Mouse (Mus musculus) adrenal gland, adult 18-20 months (tissue): Measurements from ENCODE around the gene Cnot4. TPM values are rescaled to one million over a fixed set of nuclear protein-coding genes. Genes with fewer than 3 reads are reported as not detected.
"Not testable (repeated sequence)": the region's sequence is repeated elsewhere in the genome, so short reads cannot be mapped to it uniquely, and the experiment has no call there.

ENCODE experiments used
- DNase-seq, 2 experiments: peaks; one replicate each; pipeline ENCODE4 v3.0.0; 2021 to 2022; ENCODE audit warnings: low spot score in 2 of 2
- long read RNA-seq, 2 experiments: library from polyadenylated mRNA; stranded (forward); transcript quantifications; one replicate each; pipeline ENCODE4 v2.0.0; 2021
- total RNA-seq, 2 experiments: library from RNA; stranded (reverse); gene quantifications; 1 replicate in 1 of 2; 2 replicates in 1 of 2; pipeline ENCODE4 v1.2.3; 2021

Cnot4 gene
- 10 to 100 TPM; 27.6 to 28.0 TPM for total RNA-seq
- long read RNA-seq, experiment 1, partial matches to known transcripts, result 1 of 5 reads
- long read RNA-seq, experiment 1, other reads (novel, unspliced or antisense), result 2 of 5 reads
- long read RNA-seq, experiment 2, partial matches to known transcripts, result 8 of 11 reads
- long read RNA-seq, experiment 2, other reads (novel, unspliced or antisense), result 1 of 11 reads

DNA sequence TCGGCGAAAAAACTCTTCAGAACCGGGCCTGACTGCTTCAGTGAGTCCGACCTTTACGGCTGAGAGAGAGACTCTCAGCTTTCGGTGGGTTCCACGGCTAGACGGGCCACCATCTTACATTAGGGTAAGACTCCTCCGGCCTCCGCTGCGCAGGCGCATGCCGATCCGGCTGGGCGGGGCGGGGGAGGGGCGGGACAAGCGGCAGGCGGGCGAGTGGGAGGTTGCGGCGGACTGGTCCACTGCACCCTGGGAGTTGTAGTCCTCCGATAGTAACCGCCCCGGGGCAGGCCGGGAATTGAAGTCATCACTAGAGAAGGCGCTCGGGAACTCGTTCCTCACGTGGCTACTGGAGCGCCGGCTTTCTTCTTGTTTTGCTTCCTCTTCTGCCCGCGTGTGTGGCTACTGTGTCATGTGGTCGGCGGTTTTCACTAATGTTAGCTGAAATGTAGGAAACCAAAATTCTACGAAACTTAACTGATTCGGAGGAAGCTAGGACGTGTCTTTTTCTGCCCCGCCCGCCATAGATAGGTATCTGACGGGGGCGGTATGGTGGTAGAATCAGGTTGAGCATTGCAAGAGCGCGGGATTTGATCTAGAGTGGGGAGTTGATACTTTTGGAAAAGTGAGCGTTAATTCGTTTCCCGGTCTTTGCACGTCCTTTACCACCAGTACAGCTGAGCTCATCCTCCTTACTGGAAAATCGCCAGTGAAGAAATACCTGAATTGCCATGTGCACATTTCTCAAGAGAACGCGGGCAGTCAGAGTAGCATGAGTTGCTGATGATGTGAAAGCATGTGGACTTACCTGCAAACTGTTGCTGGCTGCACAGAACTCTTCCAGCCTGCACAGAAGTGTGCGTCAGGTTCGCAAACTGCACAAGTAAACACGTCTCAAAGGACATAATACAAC is at the start of gene Cnot4:
Cnot4 (minus strand) TSS at position 146 of the 910 bp plus-strand sequence.
- DNase-seq, result peak; percentile 94 to 95

DNA sequence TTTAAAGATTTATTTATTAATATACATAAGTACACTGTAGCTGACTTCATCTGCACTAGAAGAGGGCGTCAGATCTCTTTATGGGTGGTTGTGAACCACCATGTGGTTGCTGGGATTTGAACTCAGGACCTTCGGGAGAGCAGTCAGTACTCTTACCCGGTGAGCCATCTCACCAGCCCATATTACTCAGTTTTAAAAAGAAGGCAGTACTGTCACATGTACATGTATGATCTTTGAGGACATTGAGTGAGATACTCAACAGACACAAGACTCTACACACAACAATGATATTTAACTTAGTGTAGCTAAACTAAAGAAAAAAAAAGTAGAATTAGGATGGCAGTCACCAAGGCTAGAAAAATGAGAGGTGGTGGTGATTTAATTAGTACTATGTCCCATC is 45.8 kb upstream of the Cnot4 start:
- not testable (repeated sequence) for DNase-seq

DNA sequence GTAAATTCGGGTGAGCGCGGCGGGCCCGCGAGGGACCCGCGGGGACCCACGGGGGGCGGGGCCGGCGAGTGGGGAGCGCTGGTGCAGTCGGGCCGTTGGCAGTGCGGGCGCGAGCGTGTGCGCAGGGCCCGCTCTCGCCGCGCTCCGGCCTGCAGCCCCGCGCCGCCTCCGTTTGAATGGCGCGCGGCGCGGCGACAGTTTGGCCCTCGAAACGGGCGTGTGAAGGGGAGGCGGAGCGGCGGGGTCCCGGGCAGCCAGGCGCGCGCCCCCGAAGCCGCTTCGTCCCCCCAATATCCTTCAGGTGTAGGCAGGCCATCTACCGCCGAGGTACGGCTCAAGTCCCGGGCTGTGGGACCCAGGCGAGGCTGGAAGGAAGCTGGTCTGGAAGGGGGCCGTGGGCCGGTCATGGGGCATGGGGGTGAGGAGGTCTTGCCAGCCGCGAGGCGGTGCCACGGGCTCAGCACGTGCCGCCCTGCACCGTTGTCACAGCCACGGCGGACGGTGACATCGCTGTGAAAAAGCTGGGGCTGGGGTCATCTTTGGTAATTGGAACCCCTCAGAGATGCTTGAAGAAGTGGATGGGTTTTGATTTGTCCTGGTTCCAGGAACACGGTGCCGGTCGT is 44.2 kb upstream of the Cnot4 start:
- peak; percentile 47 to 48 for DNase-seq

DNA sequence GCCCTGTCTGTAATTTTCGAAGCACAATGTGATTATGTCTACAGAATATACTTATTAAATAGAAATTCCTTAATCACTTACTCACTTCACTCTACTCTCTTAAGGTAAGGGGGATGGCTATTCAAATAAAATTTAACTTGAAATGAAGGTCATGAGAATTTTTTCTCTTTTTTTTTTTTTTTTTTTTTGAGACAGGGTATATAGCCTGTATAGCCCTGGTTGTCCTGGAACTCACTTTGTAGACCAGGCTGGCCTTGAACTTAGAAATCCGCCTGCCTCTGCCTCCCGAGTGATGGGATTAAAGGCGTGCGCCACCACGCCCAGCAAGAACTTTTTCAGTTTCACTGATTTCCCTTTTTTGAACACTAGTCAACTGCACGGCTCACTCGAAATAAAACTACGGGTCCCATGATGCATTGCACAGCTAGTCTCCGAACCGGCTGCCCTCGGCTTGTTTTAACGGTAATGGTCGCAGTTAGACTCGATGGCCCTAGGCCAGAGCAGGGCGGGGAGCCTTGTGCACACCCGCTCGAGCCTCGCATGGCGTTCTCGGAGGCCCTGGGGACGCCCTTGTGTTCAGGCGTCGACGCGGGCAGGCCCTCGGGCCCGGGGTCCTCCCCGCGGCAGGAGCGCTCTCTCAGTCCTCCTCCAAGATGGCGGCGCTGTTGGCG is 43.6 kb upstream of the Cnot4 start, which contains the start of gene Nup205:
Nup205 (plus strand) TSS at position 443 of the 671 bp plus-strand sequence.
- peak; percentile 75 to 80 for DNase-seq

DNA sequence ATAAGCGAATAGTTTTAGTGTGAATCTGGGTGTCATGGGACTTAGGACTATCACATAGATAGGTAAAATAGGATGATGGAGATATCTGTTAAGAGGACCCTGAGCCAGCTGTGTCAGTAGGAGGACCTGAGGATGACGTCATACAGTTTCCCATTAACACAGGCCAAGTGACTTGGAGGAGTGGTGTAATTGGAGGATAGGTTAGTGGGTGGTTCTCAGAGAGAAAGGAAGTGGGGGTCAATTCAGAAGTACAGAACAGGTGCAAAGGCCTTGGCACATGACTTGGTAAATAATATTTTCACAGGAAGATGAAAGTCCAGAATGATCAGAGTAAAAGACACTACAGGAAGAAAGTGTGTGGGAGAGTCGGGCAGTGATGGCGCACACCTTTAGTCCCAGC is 39.7 kb upstream of the Cnot4 start:
- DNase-seq, result no peak

DNA sequence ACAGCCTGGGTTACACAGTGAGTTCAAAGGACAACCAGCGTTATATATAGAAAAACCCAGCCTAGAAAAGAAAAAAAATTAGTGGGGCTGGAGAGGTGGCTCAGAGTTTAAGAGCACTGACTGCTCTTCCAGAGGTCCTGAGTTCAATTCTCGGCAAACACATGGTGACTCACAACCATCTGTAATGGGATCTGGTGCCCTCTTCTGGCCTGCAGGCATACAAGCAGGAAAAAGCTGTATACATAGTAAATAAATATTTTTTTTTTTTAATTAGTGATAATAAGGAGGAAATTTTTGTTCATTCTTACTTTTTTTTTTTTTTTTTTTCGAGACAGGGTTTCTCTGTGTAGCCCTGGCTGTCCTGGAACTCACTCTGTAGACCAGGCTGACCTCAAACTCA is 38.5 kb upstream of the Cnot4 start:
- DNase-seq, result not testable (repeated sequence)

DNA sequence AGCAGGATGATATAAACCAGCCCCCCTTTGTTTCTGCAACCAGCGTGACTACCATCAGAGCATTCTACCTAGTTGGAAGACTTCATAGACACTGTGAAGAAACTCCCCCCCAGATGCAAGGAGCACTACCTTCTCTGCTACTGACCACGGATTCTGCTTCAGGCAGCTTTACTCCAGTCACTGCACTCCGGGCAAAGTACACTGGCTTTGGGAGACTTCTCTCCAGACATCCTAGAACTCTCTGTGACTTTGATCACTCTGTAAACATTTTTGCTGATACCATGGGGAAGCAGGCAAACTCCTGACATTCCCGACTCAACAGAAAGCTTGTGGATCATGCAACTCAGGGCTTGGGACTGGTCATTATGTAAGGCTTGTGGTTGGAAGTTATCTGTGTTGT is 35.7 kb upstream of the Cnot4 start:
- no peak for DNase-seq

DNA sequence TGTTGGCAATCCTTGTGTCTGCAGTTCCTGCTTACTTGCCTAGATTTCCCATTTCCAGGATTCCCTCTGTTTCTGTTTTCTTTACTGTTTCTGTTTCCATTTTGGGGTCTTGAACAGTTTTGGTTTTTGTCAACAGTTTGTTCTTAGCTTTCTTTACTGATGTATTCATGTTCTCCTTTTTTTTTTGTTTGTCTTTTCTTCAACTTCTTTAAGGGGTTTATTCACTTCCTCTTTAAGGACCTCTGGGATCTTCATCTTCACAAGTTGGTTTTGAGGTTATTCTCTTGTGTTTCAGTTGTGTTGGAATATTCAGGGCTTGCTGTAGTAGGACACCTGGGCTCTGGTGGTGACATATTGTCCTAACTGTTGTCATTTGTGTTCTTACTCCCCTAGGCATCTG is 21.0 kb upstream of the Cnot4 start:
- DNase-seq, result no peak

DNA sequence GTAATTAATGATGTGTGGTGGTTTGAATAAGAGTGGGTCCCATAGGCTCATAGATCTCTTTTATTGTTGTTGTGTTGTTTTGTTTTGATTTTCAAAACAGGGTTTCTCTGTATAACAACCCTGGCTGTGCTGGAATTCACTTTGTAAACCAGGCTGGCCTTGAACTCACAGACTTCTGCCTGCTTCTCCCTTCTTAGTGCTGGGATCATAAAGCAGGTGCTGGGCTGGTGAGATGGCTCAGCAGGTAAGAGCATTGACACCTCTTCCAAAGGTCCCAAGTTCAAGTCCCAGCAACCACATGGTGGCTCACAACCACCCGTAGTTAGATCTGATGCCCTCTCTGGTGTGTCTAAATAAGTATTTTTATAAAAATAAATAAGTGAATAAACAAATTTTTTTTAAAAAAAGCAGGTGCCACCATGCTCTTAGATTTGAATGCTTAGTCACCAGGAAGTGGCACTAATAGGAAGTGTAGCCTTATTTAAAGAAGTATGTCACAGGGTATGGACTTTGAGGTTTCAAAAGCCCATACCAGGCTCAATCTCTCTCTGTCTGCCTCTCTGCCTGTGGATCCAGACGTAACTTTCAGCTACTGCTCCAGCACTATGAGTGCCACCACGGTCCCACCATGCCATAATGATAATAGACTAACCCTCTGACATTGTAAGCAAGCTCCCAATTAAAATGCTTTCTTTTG is 14.3 kb upstream of the Cnot4 start:
- DNase-seq, result no peak

DNA sequence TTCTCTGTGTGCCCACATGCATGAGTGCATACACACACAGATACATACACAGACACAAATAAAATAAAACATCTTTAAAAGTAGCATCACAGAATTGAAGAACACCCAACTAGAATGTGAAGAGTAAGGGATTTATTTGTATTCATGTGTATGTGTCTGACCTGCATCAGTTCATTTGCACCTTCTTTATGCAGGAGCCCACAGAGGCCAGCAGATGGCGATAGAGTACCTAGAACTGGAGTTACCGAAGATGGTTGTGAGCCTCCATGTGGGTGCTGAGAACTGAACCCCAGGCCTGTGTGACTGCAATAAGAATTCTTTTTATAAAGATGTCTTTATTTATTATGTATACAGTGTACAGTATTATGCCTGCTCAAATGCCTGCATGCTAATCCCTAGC is 12.0 kb upstream of the Cnot4 start:
- DNase-seq, result no peak

DNA sequence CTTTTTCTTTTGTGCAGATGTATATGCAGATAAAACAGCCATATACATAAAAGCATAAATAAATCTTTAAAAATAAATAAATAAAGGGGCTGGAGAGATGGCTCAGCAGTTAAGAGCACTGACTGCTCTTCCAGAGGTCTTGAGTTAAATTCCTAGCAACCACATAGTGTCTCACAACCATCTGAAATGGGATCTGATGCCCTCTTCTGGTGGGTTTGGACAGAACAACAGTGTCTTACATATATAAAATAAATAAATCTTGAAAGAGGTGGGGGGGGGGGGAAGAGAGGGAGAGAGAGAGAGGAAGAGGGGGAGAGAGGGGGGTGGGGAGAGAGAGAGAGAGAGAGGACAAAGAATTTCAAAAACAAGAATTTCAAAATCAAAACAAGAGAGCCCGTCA is 6.8 kb upstream of the Cnot4 start:
- no peak for DNase-seq

DNA sequence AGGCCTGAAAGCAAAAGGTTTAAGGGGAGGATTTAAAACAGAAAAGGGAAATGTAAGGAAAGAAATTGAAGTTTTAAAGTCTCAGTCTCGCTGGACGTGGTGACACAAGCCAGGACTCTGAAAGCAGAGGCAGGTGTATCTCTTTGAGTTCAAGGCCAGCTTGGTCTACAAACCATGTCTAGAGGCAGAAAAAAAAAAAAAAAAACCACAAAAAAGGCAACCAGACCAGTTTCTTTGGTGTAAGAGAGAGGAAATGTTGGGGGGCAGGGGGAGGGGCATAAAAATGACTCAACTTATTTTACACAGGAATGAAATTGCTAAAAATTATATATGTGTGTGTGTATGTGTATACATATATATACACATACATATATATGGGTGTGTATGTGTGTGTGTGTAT is 1.3 kb upstream of the Cnot4 start:
- DNase-seq, result no peak

DNA sequence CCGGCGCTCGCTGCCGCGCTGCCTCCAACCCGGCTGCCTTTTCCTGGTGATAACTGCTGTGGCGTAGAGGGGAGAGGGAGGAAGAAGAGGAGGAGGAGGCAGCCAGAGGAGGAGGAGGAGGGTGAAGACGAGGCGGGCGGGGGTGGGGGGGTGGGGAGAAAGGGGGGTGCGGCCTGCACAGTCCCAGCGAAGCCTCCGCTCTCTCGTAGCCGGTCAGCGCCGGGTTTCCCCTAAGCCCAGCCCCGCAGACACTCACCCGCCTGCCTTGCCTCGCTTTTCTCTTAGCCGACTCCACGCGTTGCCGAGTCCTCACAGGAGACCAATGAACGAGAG is 312 bp downstream of the Cnot4 start:
- DNase-seq, result no peak

DNA sequence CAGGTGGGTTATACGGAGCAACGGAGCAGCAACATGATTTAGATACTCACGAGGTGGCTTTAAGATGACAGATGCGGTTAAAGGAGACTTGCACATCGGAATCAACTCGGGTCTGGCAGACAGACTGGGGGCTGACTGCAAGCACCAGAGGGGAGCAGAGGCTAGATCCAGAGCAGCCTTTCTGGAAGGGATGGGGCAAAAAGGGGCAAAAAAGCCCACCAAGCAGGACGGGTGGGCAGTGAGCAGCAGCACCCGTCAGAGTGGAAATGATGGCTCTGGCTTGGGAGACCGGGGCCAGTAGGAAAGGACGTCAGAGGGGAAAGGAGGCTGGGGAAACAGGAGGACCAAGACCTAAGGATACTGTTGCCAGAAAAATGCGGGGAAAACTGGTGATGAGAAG is 718 bp downstream of the Cnot4 start:
- peak; percentile 23 to 26 for DNase-seq

DNA sequence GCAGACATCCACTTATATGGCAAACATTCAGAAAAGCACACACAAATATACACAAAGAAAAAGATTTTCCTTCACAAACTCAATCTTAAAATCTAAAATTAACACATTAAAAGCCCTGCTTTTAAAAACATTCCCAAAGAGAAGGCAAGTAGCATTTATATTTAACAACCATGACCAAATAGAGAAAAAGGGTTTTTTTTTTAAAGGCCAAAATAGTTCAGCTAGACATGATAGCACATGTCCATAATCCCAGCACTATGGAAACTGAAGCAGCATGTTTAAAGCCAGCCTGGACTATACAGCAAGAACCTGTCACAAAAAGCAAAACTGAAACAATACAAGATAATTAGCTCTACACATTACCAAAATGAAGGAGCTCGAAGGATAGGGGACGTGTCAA is 11.0 kb downstream of the Cnot4 start:
- DNase-seq, result no peak

DNA sequence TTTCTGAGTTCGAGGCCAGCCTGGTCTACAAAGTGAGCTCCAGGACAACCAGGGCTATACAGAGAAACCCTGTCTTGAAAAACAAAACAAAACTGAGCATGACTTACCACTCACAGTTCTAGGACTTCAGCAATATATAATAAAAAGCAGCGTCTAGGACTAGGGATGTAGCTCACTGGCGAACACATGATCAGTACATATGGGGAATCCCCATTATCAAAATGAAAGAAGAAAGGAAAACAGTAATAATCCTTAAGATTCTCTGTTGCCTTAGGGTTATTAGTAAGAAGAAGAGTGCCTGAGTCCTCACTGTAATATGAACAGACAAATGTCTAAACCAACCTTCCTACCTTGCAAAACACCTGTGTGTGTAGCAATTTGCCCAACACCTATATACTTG is 11.6 kb downstream of the Cnot4 start:
- DNase-seq, result no peak

DNA sequence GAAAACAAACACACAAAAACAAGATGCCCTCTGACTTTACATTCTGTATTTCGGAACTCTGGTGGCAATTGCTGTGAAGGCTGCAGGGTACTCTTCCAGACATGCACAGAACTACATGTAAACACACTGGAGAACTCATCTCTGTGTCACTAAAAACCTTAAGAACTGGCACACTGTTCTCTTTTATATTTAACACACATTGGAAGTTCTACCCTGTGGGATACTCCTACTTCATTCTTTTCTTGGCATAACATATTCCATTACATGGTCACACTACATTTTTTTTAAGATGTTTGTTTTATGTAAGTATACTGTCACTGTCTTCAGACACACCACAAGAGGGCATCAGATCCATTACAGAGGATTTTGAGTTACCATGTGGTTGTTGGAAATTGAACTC is 31.1 kb downstream of the Cnot4 start:
- no peak for DNase-seq

DNA sequence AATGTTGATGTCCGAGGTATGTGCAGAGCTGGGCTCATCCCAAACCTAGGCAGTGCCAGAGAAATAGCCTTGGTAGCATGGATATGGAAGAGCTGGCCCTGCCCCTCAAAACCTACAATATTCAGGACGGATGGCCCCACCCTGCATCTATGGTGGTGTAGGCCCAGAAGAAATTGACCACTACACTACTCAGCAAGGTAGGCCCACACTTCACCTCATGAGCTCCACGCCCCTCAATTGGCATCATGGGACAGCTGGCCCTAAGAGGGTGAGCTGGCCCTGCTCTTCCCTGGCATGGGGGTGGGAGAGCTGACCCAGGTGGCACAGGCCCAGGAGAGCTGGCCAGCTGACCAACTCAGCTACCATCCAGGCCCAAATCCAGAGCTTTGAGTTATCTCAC is 48.6 kb downstream of the Cnot4 start:
- no peak for DNase-seq

DNA sequence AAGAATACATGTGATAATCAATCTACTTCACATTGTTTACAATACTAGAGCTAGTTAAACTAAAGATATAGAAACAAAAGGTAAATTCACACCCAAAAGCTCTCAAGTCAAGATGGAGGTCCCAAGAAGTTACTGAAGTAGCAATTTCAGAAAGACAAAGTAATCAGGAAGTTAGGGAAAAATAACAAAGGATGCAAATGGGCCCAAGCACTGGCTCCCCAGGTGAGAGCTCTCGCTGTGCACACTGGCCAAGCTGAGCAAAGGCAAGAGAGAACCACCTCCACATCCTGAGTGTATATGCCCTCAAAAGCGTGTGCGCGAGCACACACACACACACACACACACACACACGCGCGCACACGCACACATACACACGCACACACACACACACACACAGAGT is 58.4 kb downstream of the Cnot4 start:
- no peak for DNase-seq

DNA sequence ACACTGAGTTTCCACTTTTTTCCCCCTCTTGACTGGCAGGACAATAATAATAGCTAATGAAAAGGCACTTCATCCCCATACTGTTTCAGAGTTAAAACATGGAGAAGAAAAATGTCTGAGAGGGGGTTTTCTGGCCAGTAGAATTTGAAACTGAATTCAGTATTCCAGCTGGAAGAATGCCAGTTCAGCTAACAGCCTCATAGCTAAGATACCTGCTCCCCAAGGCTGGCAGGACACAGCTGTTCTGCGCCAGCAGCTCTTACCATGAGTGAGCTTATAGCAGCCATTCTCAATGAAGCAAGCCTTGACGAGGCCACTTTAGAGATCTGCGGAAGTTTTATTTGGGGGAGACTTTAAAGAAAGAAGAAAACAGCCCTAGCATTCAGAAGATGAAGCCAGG is 62.3 kb downstream of the Cnot4 start:
- no peak for DNase-seq

DNA sequence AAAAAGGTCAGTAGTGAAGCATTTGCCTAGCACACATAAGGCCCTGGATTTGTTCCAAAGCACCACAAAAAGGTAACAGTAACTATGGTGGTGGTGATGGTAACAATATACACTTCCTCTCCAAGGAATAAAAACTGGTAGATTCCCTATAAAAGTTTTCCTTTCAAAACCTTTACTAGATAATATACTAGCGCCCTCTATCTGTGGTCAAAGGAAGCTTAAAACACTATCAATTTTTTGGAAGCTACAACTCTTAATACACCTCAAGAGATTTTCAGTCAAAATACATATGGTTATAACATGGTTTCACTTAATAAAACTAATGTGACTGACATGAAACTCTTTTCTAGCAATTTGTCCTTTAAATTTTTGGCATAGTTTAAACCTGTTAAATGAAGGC is 71.1 kb downstream of the Cnot4 start:
- DNase-seq, result no peak
